Mouse (Mus musculus) embryonic facial prominence, embryonic 14.5 days (tissue): ENCODE measurements around the gene Iqschfp. TPM values are rescaled to one million over a fixed set of nuclear protein-coding genes. Genes with fewer than 3 reads are reported as not detected.

Source experiments
- ATAC-seq: fragments of 200-750 bp; cut with Nextera tagmentation; 2 replicates; pipeline ENCODE4 v1.8.0; 2017; ENCODE audit warnings: low read depth, moderate number of reproducible peaks, moderate TSS enrichment
- DNase-seq: peaks from one replicate; pipeline ENCODE4 v3.0.0-alpha.2; 2015; ENCODE audit warnings: low spot score
- H3K27ac ChIP-seq: fragments of 300-500 bp; sonication (generic); replicated peaks from 2 replicates; pipeline ENCODE4 v1.5.1; 2014; ENCODE audit warnings: low read depth, mild to moderate bottlenecking, low read length, moderate library complexity
- H3K27me3 ChIP-seq: fragments of 300-500 bp; sonication (generic); replicated peaks from 2 replicates; pipeline ENCODE4 v1.6.1; 2014; ENCODE audit warnings: low read length; ENCODE audit not compliant: control insufficient read depth, insufficient read depth
- H3K36me3 ChIP-seq: fragments of 300-500 bp; sonication (generic); 2 replicates; pipeline ENCODE4 v1.6.1; 2014; ENCODE audit warnings: low read length, mixed read lengths; ENCODE audit not compliant: control insufficient read depth, insufficient read depth
- H3K4me1 ChIP-seq: fragments of 300-500 bp; sonication (generic); 2 replicates; pipeline ENCODE4 v1.6.1; 2014; ENCODE audit warnings: antibody characterized with exemption, low read length; ENCODE audit not compliant: control insufficient read depth, insufficient read depth
- H3K4me2 ChIP-seq: fragments of 300-500 bp; sonication (generic); 2 replicates; pipeline ENCODE4 v1.6.1; 2014; ENCODE audit warnings: low read depth, mild to moderate bottlenecking, low read length, moderate library complexity, mixed read lengths
- H3K4me3 ChIP-seq: fragments of 300-500 bp; sonication (generic); 2 replicates; pipeline ENCODE4 v1.5.1; 2014; ENCODE audit warnings: low read depth, mild to moderate bottlenecking, low read length
- H3K9ac ChIP-seq: fragments of 300-500 bp; sonication (generic); 2 replicates; pipeline ENCODE4 v1.6.1; 2014; ENCODE audit warnings: low read depth, mild to moderate bottlenecking, low read length, moderate library complexity, mixed read lengths
- H3K9me3 ChIP-seq: fragments of 300-500 bp; sonication (generic); 2 replicates; pipeline ENCODE4 v1.6.1; 2016; ENCODE audit warnings: low read length; ENCODE audit not compliant: control insufficient read depth
- WGBS: fragments of 180-500 bp; shearing (Covaris S2); extraction: QIAGEN DNeasy Blood & Tissue Kit; methylation state at CpG from one replicate; pipeline ENCODE4 v1.1.7; 2014; 5-methylcytosine and 5-hydroxymethylcytosine counted together
- polyA plus RNA-seq: library from polyadenylated mRNA; unstranded; fragments of >200 nt; fragmentation: Nextera tagmentation; extraction: Ambion mirVana; gene quantifications from 2 replicates; pipeline ENCODE4 v1.2.1, GENCODE M21; 2014

Gene Iqschfp
- polyA plus RNA-seq = 0.72 and 1.2 TPM in 2 replicates

DNA sequence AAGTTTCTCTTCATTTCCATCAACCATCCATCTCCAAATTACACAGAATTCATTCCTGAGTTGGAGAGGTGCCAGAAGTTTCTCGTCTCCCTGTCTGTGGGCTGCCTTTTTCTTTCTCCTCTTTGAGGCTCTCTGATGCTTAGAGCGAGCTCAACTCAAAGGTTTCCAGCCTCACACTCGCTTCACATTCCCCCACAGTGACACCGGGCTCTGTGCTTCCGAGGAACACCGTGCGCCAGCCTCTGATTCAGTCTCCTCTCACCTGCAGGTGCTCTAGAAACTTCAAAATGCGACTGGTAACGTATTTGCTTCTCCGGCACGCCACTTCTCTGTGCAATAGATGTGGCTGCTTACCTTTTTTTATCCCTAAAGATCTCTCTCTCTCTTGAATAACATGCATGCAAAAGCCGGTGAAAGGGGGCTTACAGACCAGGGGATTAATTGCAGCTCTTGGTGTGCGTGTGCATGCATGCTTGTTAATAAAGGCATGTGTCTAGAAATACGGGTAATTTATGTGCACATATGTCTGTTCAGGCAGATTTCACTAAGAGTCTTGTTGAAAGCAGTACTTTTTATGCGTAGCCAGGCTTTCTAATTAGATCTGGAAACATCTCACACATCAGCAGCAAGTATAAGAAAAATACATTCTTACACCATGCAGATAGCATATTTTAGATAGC is at the start of gene Iqschfp, which contains the start of gene Iqcj:
Gene Iqschfp, plus strand, starts transcription at position 207 of the 680 bp plus-strand sequence.
Gene Iqcj, plus strand, starts transcription at position 195 of the 680 bp plus-strand sequence.
- ATAC-seq (0 out of 2 replicates have a peak, but pooled peaks have one; percentile 15), DNase-seq (peak; percentile 20)
- Histone ChIP-seq H3K4me3 (peak within 1 kb of the TSS; percentile 6; the same call in 1 of the 2 replicates), H3K36me3 (no peaks in the 10 kb centered on the region), H3K9ac (0 out of 2 replicates have a peak within 1 kb of the TSS, but pooled peaks have one; percentile 30), H3K27me3 (no peaks in the 10 kb centered on the region), H3K4me2 (peak within 1 kb of the TSS; percentile 34), H3K4me1 (no peaks in the 10 kb centered on the region; the same call in 1 of the 2 replicates), H3K9me3 (no peaks in the 10 kb centered on the region), H3K27ac (no peak within 1 kb of the TSS)
- 52% methylated on average over 15 of the region's 15 CpGs for WGBS

DNA sequence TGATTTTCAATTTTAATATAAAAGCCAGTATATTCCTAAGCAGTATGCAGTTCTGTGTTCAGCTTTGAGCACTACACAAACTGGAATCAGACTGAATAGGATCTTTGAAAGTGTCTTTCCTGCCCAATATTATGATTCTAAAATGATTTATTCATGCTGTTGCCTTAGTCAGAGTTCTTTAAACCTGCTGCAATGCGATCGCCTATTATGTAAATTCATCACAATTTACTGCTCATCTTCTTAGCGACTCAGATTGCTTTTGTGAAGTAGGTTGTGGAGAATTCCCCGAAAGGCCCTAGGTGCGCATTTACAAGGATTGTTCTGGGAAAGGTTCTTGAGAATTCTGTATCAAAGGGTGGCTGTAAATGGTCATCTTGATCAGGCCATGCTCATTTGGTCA is 39.6 kb upstream of the Iqschfp start:
- Histone ChIP-seq H3K36me3 (no peaks in the 10 kb centered on the region), H3K27ac (no peak overlapping the region), H3K4me3 (no peak overlapping the region), H3K9ac (no peak overlapping the region), H3K4me1 (no peaks in the 10 kb centered on the region), H3K9me3 (no peaks in the 10 kb centered on the region), H3K27me3 (no peaks in the 10 kb centered on the region), H3K4me2 (no peak overlapping the region)
- ATAC-seq (no peak), DNase-seq (no peak)
- 79% methylated on average over 5 of the region's 5 CpGs for WGBS

GRCm38 (mm10) chr3:67861524-67861923 is 30.5 kb upstream of the Iqschfp start:
- Histone ChIP-seq H3K4me3 (no peak overlapping the region), H3K27me3 (no peaks in the 10 kb centered on the region), H3K36me3 (no peaks in the 10 kb centered on the region), H3K9ac (no peak overlapping the region), H3K4me1 (no peaks in the 10 kb centered on the region), H3K27ac (no peak overlapping the region), H3K9me3 (no peaks in the 10 kb centered on the region), H3K4me2 (no peak overlapping the region)
- no peak for ATAC-seq
- no peak for DNase-seq
- WGBS = 80% methylated on average over 3 of the region's 3 CpGs

DNA sequence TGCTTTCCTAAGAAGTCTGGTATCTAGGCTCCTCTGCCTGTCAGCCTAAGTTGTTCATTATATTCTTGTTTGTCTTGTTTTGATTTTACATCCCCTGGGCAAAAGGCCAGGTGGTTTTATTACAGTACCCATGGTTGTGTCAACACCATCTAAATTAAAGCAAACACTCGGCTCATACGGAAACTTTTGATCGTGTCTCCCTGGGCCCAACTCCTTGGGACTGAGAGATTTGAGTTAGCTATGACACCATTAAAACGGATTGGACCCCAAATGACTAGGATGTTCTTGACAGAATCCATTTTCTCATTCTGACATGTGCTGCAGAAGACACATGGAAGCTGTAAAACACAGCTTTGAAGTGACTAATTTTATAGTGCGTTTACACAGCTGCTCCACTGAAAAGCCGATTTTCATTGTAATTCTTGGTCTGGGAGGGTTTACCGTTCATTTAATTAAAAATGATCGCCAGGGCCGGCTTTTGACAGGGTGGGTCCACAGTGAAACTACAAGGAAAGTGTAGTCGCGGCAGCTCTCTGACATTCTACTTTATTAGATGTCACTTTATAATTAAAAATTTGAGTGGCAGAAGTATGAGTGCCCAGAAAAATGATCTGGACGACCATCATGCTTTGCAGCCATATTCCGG is 24.5 kb upstream of the Iqschfp start:
- no peaks in the 10 kb centered on the region for H3K27me3 ChIP-seq
- DNase-seq (peak; percentile 64), ATAC-seq (peak; percentile 65; the same call in 1 of the 2 replicates)
- 42% methylated on average over 13 of the region's 13 CpGs for WGBS
- H3K4me2 ChIP-seq = no peak overlapping the region
- no peak overlapping the region for H3K4me3 ChIP-seq
- no peak overlapping the region for H3K9ac ChIP-seq
- H3K9me3 ChIP-seq = no peaks in the 10 kb centered on the region
- H3K27ac ChIP-seq = no peak overlapping the region
- H3K36me3 ChIP-seq = no peaks in the 10 kb centered on the region
- H3K4me1 ChIP-seq = no peaks in the 10 kb centered on the region

- H3K27me3 ChIP-seq = no peaks in the 10 kb centered on the region
- H3K4me1 ChIP-seq = no peaks in the 10 kb centered on the region
- no peak overlapping the region for H3K27ac ChIP-seq
- no peak overlapping the region for H3K4me2 ChIP-seq
- H3K4me3 ChIP-seq = no peak overlapping the region
- no peaks in the 10 kb centered on the region for H3K36me3 ChIP-seq
- no peak for DNase-seq
- H3K9ac ChIP-seq = no peak overlapping the region
- no peaks in the 10 kb centered on the region for H3K9me3 ChIP-seq
- 76% methylated on average over 1 of the region's 1 CpGs for WGBS
- ATAC-seq = no peak
Observed at GRCm38 (mm10) chr3:67869424-67869823, 22.6 kb upstream of the Iqschfp start.

DNA sequence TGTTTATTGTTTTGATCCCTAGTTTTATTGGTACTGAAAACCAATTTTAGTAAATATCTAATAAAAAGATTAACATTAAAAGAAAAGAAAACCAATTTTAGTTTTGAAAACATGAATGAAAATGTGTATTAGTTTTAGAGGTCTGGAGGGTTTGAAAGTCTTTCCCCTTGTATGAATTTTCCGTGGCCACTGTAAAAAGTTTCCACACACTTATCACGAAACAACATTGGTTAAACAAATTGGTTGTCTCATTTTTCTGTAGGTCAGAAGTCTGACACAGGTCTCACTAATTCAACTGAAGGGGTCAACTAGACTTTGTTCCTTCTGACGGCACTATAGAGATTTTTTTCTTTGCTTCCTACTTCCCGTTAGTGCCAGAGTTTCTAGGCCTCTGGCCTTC is 14.8 kb upstream of the Iqschfp start:
- DNase-seq = no peak
- Histone ChIP-seq H3K27me3 (no peaks in the 10 kb centered on the region), H3K4me1 (no peaks in the 10 kb centered on the region), H3K9me3 (no peaks in the 10 kb centered on the region), H3K27ac (no peak overlapping the region), H3K9ac (no peak overlapping the region), H3K36me3 (no peaks in the 10 kb centered on the region), H3K4me2 (no peak overlapping the region), H3K4me3 (no peak overlapping the region)
- ATAC-seq = no peak
- WGBS = 72% methylated on average over 4 of the region's 4 CpGs

DNA sequence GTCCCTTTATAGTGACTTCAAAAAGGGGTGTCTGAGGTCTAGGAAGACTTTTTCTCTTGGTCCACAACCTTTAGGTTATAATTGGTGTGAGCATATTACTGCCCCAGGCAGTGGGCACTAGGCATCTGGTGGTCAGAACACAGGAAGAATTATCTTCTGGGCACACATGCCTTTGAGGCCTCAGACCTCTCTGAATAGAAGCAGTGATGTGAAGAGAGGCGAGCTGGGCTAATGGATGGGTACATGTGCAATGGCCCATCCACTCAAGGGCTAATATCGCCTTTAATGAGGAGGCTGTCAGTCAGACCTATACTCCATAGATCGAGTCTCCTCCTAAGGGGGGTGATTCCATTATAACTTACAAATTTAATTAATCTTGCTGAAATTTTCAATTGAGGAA is 7.7 kb upstream of the Iqschfp start:
- Histone ChIP-seq H3K27me3 (no peaks in the 10 kb centered on the region), H3K36me3 (no peaks in the 10 kb centered on the region), H3K27ac (no peak overlapping the region), H3K4me2 (no peak overlapping the region), H3K4me3 (no peak overlapping the region), H3K9me3 (no peaks in the 10 kb centered on the region), H3K9ac (no peak overlapping the region), H3K4me1 (no peaks in the 10 kb centered on the region)
- ATAC-seq (no peak), DNase-seq (no peak)
- WGBS = 79% methylated on average over 3 of the region's 3 CpGs

DNA sequence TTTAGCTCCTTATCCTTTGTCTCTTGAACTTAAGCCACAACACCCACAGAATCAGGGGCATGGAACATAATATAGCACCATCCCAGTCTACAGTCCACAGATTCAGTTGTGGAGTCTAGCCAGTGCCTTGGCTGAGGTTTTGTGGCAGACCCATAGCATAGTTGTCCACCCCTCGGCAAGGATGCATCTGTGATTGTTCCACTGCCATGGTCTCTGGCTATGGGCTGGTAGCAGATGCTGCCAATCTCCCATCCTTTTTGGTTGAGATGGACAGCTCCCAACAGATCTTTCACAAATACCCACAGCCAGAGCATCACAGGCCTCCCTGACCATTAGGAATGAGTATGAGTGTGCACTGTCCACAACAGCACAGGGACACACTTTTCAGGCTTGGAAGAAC is 5.9 kb upstream of the Iqschfp start:
- Histone ChIP-seq H3K9ac (no peak overlapping the region), H3K4me3 (no peak overlapping the region), H3K36me3 (no peaks in the 10 kb centered on the region), H3K27me3 (no peaks in the 10 kb centered on the region), H3K4me2 (no peak overlapping the region), H3K27ac (no peak overlapping the region), H3K9me3 (no peaks in the 10 kb centered on the region), H3K4me1 (no peaks in the 10 kb centered on the region)
- ATAC-seq (no peak), DNase-seq (no peak)
- WGBS = 75% methylated on average over 1 of the region's 1 CpGs
